Mouse (Mus musculus): ENCODE data around the gene Cit. TPM values are rescaled to one million over a fixed set of nuclear protein-coding genes. Genes with fewer than 3 reads are reported as not detected.

The Cit gene
- polyA plus RNA-seq (2015; fragmentation: Illumina TruSeq; extraction: RNeasy Lipid Tissue Mini Kit (QIAGEN cat#74804); ENCODE audit: insufficient read depth, low read depth, low replicate concordance), result 0.61 TPM

DNA sequence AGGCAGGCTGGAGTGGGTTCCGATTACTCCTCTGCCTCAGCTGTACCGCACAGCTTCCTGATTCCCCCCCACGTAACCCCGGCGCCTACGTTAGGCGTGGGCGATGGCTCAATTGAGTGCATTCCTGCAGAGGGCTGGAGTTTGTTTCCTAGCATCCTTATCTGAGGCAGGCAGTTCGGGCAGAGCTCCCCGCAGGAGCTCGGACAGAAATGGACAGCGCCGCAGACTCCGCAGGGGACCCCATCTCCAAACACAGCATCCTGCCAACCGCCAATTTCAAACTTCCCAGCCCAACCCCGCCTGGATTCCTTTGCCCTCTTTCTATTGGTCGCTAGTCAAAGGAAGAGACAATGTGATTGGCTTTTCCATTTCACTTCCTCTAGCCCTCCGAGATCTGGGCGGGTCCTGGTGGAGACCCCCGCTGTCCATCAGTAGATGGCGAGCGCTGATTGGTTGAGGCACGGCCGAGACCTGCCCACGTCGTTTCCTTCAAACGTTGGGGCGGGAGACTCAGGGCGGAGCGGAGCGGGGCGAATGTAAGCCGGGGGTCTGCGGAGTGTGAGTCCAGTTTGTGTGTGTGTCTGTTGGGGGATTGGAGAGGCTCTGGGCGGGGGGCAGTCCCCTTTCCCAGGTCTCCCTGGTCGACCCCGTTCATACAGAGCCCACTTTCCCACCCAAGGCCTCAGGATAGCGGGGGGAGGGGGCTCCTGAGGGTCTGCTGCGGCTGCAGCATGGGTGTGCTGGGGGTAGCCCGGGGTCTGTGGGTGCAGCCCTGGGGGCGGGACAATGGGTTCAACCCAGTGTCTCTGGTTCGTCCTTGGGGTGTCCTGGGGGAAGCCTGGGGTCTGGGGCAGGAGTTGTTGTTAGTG lies at the start of gene Cit:
Gene Cit (plus strand): TSS at position 513 of the 869 bp plus-strand sequence.

DNA sequence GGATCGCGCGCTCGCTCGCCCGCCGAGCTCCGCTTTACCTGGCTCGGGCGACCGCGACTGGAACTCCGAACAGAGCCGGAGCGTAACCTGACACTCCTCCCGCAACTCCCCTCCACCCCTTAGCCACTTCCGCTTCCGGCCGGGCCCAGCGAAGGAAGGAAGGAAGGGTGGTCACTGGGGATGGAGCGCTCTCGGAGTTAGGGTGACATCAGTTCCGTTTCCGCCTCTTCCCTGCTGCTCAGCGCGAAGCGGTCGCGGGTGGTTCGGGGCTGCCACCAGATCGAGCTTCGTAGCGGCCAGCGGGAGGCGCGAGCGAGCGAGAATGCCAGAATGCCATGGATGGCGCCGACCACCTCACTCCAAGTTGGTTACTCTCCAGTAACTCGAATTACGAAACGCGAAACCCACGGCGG lies 179.3 kb downstream of the Cit start, which contains the start of gene Prkab1:
Gene Prkab1 (minus strand): TSS at position 182 of the 413 bp plus-strand sequence.

Other genes starting within 250 kb of the Cit start
- gene Rab35, start 213.4 kb upstream of the Cit start, polyA plus RNA-seq (2015; fragmentation: Illumina TruSeq; extraction: RNeasy Lipid Tissue Mini Kit (QIAGEN cat#74804); ENCODE audit: insufficient read depth, low read depth, low replicate concordance), result 7.5 TPM
- 5.2 TPM for gene Bicdl1, start 113.7 kb upstream of the Cit start, polyA plus RNA-seq (2015; fragmentation: Illumina TruSeq; extraction: RNeasy Lipid Tissue Mini Kit (QIAGEN cat#74804); ENCODE audit: insufficient read depth, low read depth, low replicate concordance)
- gene Prkab1, start 179.2 kb downstream of the Cit start, polyA plus RNA-seq (2015; fragmentation: Illumina TruSeq; extraction: RNeasy Lipid Tissue Mini Kit (QIAGEN cat#74804); ENCODE audit: insufficient read depth, low read depth, low replicate concordance), result 11.0 TPM
- not detected for gene Tmem233, start 238.0 kb downstream of the Cit start, polyA plus RNA-seq (2015; fragmentation: Illumina TruSeq; extraction: RNeasy Lipid Tissue Mini Kit (QIAGEN cat#74804); ENCODE audit: insufficient read depth, low read depth, low replicate concordance)